Mouse (Mus musculus): Measurements from ENCODE around the gene Tlx1.

Gene Tlx1

DNA sequence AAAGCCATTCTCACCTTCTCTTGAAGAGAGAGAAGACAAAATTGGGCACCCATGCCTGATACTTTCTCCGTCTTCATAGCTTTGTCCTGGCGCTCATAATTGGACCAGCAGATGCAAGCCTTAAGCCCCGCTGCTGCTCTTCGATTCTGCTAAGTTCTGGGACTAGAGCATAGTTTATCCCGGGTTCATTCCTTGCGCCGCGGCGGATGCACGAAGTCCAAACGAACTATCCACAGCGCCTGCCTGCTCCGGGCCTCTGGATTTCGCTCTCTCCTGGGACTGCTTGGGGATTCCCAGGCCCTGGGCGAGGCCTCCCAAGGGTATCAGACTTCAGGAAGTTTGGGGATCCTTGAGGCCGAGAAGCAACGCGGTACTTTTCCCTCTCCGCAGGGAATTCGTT is 8.4 kb downstream of the Tlx1 start:
- DNase-seq (ENCODE audit: low spot score in 2 of 2): no peak

DNA sequence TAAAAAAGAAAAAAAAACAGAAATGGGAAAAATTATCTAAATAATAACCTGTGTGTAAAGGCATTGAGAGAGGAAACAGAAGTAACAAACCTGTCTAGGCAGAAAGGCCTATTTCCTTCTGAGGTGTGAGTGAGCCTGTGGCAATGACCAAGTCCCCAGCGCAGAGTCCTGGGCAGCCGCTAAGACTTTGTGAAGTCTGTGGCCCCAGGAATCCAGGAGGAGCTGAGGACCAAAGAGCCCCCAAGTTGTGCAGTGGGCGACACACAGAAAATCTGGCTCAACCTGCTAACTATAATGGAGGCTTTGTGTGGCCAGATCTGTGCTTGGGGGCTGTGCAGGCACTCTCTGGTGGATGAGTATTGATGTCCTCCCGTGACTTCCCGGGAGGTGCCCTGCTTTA is 9.0 kb downstream of the Tlx1 start:
- no peak for DNase-seq (ENCODE audit: low spot score in 2 of 2)

DNA sequence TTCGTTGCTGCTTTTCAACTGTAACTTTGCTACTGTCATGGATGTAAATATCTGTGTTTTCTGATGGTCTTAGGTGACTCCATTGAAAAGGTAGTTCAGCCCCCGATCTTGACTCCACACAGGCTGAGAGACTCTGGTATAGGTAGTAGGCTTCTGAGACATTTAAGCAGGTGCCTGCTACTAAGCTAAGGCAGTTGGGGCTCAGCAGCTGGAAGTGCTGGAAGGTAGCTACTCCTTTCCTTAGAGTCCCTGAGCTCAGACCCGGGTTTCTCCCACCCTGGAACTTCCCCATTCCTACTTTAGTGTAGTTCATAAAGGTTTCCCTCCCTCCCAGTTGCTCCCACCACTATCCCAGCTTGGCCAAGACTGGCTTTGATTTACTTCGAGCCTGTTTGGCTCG is 9.5 kb downstream of the Tlx1 start:
- DNase-seq (ENCODE audit: low spot score in 2 of 2): no peak

DNA sequence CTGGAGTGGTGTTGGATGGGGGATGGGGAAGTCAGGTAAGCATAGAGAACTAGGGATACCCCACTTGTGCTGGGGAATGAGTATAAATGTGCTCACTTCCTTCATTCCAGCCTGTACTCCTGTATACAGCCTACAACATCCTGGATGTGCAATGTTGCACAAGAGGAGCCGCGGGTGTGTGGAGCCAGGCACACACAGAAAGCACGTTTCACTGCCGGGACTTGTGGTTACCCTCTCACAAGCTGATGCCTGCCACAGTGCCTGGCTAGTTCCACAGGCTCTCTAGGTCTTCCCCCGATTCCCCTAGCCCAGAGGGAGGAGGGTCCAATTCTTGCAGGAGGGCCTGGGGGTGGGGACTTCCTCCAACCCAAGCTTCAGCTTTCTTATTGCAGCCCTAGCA is 10.0 kb downstream of the Tlx1 start:
- DNase-seq (ENCODE audit: low spot score in 2 of 2): no peak

DNA sequence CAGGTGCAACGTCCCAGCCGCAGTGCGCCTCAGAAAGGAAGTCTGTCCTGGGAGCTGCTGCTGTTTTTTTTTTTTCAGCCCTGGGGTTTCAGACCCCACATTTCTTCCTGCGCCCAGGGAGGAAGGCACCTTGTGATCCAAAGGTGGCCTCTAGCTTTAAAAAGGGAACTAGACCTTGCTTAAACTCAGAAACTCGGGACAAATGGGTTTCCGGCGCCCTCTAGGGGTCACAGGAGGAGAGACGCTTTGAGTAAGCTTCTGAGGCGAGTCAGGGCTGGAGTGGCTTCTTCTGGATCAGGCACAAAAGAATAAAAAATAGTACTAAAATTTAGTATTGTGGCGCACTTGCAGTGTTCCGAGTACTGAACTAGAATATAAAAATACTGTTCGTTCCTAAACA is 10.6 kb downstream of the Tlx1 start:
- DNase-seq (ENCODE audit: low spot score in 2 of 2): peak; percentile 44 to 51

DNA sequence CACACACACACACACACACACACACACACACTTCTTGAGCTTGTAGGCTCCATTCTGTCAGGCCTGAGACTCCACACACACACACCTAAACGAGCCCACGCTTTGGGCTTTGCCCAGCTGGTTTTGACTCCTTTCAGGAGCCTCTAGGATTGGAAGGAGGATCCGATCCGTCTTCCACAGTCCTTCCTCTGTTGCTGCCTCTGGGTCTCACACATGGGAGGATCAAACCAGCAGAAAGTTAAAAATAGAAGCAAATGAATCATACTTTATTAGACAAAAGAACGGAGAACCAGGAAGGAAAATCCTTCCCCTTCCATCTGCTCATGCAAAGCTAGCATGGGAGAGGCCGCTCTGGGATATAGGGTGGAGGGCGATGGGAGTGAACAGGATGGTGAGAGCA is 11.7 kb downstream of the Tlx1 start:
- DNase-seq (ENCODE audit: low spot score in 2 of 2): no peak

GRCm38 (mm10) chr19:45162871-45163270 is 12.4 kb downstream of the Tlx1 start:
- DNase-seq (ENCODE audit: low spot score in 2 of 2): no peak

DNA sequence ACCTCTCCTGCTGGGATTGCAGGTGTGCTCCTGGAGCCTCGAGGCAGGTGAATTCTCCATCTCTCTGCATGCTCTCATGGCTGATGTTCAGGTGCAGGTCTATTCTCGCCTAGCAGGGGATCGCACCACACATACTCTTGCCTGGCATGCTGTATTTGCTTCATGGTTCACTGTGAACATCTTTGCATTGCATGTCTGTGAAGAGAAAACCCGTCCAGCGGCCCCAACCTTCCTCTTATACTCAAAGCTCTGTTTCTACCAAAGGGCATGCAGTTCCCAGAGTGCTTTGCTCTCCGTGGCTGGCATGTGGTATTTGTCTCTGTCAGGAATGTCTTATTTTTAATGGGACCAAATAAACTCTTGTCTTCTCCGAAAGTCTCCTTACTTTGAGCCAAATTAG is 20.0 kb downstream of the Tlx1 start:
- no peak for DNase-seq (ENCODE audit: low spot score in 2 of 2)

DNA sequence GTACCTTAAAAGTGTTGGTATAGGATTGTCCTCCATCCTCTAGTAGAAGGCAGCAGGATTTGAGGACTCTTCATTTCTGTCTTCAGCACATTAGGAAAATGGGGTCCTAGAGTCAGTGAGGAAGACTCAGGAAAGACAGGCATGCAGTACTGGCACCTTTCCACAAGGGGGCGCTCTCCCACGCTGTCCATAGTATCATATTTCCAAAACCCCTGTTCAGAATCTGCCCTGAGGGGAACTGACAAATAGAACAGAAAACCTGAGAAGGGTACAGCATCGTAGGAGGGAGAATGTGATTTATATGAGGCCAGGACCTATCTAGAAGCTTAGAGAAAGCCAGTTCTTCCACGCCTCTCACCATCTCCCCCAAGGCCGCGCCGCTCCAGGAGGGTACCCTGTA is 24.3 kb downstream of the Tlx1 start:
- DNase-seq (ENCODE audit: low spot score in 2 of 2): no peak

GRCm38 (mm10) chr19:45176269-45176668 is 25.8 kb downstream of the Tlx1 start:
- DNase-seq (ENCODE audit: low spot score in 2 of 2): peak; percentile 9 to 28

- DNase-seq (ENCODE audit: low spot score in 2 of 2): peak in 1 of 2 experiments; percentile 29
Observed at GRCm38 (mm10) chr19:45177004-45177737, 26.7 kb downstream of the Tlx1 start.

DNA sequence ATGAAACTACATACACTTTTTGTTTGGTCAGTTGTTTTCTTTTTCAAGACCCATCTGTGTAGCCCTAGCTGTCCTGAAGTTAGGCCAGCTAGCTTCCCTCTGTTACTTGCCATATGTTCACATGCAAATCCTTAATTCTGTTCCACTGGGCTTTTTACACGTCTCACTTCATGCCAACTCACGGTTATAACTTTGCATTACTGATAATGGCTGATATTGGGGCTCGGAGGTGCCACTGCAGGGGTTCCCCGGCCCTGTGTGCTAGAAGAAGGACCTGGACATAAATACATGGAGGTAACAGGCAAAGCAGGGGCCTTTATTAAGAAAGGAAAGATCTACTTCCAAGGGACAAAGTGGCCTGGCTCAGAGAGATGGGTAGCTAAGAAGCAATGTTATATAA is 29.0 kb downstream of the Tlx1 start:
- DNase-seq (ENCODE audit: low spot score in 2 of 2): no peak

DNA sequence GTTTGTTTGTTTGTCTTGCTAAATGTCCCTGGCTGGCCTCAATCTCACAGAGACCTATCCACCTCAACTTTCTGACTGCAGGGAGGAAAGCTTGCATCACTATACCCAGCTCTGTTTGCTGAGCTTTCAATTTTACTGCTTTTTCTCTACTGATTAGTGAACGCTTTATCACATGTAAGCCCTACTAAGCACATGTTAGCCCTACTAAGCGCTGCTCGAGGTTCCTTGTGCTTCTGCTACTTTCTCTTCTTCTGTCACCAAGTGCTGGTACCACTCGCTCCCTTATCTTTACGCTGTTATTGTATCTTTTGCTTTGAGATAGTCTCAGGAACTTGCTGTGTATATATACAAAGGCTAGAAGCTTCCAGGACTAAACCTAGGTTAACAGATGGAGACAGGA is 30.0 kb downstream of the Tlx1 start:
- DNase-seq (ENCODE audit: low spot score in 2 of 2): no peak

- DNase-seq (ENCODE audit: low spot score in 2 of 2): peak in 1 of 2 experiments; percentile 0
Observed at GRCm38 (mm10) chr19:45194651-45195050, 44.2 kb downstream of the Tlx1 start.

DNA sequence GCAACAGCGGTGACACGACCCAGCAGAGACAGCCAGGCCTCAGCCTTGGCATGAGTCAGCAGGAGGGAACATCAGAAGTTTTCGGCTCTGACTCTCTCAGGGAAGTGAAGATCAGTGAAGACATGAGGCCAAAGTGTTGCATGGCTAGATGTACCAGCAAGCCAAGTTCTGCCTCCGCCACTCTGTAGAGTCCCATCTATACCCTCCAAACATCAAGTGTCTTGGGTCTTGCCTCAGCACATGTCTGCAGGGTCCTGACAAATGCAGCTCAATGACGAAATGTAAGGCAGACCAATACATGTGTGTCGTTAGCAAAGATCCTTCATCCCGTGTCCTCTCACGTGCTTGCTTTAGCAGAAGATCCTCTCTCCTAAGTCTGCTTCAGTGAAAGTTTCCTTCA is 46.5 kb downstream of the Tlx1 start:
- DNase-seq (ENCODE audit: low spot score in 2 of 2): peak in 1 of 2 experiments; percentile 0

DNA sequence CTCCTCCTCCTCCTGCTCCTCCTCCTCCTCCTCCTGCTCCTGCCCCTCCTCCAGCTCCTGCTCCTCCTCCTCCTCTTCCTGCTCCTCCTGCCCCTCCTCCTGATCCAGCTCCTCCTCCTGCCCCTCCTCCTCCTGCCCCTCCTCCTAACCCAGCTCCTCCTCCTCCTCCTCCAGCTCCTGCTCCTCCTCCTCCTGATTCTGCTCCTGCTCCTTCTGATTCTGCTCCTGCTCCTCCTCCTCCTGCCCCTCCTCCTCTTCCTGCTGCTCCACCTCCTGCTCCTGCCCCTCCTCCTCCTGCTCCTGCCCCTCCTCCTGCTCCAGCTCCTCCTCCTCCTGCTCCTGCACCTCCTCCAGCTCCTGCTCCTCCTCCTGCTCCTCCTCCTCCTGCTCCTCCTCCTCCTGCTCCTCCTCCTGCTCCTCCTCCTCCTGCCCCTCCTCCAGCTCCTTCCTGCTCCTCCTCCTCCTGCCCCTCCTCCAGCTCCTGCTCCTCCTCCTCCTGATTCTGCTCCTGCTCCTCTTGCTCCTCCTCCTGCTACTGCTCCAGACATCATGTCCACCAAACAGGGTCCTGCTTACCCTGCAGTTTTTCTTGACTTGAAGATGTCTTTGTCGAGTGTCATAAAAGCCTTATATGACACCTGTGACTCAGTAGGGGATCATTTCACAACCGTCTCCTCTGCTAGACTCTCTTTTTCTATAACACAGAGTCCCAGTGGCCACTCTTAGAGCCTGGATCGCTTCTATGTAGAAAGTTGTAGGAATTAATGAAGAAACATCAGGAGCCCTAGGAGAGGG is 55.0 kb downstream of the Tlx1 start:
- DNase-seq (ENCODE audit: low spot score in 2 of 2): peak in 1 of 2 experiments; percentile 1
